Mouse (Mus musculus): ENCODE measurements around the gene Alpk1.

Alpk1 gene

DNA sequence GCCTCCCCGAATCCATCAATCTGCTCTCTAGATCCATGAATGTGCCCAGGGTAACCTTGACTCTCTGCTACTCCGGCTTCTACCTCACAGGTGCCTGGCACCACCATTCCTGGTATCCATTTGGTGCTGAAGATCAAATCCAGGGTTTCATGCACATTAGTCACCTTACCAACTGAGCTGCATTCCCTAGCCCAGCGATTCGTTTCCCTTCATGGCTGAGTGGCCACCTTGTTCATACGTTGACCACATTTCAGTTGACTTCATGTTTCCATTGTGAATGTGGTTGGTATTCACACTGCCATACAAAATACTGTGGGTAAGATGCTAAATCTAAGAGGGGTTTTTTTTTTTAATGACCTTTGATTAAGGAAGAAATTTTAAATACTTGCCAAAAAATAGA, 42.5 kb downstream of the Alpk1 start:
- DNase-seq: no peak

DNA sequence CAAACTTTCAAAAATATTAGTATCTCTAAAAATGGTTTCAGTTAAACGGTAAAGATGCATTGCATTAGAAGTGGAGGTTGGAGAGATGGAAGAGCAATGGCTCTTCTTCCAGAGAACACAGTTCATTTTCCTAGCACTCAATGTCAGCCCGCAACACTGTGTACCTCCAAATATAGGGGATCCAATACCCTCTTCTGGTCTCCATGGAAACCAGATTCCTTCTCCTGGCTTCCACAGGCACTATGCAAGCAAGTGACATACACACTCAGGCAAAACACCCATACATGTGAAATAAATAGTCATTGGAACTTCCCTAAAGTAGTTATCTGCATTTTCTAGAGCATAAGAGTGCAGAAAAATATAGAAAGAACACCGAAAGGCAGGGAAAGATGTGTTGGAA, 44.9 kb downstream of the Alpk1 start:
- no peak for DNase-seq

DNA sequence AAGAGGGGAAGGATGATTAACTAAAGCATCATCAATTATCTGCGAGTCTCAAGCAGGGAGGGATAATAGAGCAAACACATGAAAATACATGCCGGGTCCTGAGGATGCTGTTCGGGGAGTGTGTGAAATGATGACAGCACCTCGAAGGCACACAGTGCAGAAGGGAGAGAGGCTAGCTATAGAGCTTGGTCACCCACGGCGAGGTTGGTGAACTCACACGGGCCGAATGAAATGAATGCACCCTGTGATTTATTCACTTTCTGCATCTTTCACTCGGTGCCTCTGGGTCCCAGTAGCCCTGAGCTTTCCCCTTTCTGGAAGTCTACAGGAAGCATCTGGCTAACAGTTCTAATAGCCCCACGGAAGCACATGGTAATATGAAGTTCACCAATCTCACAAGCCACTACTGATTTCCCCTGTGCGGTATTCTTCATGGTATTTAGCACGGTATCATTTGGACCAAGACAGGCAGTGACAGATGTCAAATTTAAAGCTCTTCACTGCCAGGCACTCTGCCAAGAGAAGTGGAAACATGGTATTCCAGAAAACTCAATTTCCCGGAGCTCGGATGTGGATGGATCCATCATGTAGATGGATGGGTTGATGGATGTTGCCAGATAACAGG, 50.7 kb downstream of the Alpk1 start:
- DNase-seq: no peak

DNA sequence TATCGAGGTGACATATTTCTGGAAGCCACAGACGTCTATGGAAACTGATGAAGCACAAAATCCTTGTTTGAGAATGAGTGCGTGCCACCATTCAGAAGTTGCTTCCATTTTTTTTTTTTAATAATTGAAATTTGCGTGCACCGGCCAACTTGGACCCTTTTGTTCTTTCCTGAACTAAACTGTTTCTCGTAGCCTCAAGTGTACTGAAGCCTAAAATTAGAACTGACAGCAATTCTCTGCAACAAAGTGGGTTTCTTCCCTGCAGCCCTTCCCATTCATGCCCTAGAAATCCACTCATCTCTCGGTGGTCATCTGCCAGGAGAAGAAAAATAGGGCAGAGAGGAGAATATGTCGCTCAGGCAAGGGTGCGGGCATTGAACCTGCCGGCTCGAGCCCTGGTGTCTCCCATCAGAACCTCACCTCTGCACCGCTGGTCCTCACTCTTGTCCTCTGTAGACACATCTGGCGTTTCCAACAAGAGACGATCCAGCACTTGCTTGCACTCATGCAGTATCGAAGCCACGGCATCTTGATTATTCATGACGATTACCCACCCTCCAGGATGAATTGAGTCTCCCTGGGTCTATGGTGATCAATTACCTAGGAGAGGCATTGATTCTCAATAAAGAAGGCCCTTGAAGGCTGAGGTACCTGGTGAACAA, 51.3 kb downstream of the Alpk1 start:
- DNase-seq: no peak

DNA sequence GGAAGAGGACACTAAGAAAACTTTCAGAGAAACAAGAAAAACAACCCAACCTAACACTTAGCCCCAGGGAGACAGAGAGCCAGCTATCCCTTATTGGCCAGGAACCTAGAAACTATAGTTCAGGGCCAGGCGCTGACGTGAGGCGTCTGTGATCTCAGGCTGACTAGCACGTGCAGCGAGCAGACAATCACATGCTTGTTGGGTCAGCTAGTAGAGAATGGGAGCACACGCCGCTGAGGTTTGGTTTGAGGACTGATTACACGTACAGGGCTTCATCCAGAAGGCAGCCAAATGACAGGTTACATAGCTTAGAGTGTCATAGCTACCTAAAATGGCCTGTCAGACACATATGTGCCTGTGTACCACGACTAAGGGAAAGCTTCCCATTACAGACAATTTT, 52.3 kb downstream of the Alpk1 start:
- DNase-seq: no peak

DNA sequence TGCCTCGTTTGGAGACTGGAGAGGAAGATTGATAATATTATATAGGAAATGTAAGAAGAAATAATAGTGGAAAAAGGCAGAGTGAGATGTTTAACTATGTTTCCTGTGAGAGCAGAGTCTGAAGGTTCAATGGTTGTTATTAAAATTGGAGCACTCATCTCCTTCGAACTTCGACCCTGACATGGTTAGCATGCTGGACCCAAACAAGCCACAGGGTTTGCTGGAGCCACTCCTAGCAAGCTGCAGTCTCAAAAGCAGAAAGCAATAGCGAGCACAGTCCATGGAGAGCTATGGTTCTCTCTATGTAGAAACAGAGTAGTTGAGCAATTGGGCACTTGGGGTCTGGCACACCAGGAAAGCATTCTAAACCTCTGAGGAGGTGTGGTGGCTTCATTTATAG, 59.4 kb downstream of the Alpk1 start:
- DNase-seq: no peak

DNA sequence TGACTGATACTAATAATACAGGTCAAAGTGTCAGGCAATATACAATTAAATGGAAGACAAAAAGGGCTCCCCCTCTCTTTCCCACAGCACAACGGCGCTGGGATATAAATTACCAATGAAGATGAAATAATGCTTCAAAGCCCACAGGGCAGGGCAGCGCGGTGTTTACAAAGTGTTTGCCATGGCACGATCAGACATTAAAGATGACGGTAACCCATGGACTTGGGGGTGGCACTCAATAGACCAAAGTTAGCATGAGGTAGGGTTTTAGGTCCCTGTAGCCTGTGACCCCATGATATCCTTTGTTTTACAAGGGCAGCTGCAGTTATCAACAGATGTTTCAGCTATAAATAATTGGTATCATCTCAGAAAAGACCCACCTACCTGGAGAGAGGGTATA, 60.3 kb downstream of the Alpk1 start:
- DNase-seq: no peak

DNA sequence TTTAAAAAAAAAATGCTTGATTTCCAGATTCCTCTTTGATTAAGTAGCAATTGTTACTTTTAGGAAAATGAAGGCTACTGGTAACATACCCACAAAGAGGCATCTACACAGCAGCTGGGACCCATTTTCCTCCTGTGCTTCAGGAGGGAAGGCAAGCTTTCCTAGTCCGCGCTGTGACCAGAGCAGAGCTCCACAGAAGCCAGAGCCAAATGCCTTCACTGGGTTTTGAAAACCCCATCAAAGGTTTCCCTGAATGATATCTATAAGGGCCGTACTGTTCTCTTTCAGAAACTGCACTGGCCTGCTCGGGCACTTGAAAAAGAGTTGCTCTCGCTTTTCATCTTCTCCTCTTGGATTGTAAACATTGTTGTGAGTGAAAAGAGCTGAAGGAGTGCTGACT, 60.7 kb downstream of the Alpk1 start:
- no peak for DNase-seq

DNA sequence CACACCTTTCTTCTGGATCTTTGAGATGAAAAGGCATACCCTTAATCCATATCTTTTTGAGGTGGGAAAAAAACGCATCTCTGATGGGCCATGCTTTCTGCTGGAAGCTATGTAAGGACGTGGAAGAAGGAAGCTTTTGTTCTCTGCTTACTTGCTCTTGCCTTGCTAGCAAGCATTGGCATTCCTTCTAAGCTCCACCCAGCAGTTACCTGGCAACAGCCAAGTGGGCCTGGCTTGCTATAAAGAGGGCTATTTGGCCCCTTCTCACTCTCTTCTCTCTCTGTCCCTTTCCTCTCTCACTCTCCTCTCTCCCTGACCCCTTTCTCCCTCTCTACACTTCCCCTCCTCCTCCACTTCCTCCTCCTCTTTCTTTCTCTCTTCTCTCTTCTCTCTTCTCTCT, 63.6 kb downstream of the Alpk1 start:
- DNase-seq: no peak

DNA sequence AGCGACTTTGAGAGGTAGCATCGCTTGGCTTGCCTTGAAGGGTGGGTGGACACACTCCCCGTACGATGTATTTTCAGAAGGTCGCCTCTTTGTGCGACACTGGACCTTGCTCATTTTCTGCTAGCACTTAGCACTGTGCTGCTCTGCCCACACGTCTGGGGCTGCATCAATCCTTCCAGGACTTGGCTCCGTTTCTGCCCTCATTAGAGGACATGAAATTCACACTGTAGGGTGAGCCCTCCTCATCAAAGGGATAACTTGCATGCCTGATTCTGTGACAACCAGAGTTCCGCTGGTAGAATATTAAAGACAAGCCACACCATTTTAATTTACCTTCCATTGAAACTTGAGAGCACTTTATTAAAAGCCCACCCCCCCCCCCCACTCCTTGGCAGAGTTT, 67.2 kb downstream of the Alpk1 start:
- no peak for DNase-seq

DNA sequence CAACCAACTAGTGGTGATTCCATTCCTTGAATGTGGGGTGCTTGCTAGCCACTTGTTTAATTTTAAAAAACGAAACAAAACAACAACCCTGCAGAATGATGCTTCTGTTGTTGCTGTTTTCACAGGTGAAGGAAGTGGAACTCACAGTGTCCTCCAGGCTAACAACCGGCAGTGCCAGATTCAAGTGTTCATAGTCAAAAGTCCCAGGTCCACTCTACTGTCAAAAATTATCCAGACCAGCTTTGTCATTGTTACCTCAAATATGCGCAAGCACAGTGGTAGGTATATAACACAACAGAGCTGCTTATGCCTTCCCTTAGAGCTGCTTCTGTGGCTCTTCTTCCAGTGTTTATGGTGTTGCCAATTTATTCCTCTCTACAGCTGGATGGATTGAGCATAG, 68.8 kb downstream of the Alpk1 start:
- no peak for DNase-seq

DNA sequence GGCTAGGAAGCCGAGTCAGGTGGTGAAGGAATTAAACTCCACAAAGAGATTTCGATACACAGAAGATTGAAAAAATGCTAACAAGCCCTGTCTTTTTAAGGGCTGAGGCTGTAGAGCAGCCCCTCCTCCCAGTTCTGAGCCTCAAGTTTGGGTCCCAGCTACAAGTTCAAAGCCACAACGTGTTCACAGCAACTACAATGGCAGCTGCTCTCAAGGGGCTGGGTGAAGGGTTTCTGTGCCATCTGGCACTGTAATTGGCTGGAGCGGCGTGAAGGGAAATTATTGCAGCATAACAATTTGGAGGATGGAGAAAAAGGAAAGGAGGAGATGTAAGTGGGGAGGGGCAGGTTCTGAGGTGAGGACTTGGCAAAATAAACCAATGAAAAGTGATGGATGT, 73.2 kb downstream of the Alpk1 start:
- no peak for DNase-seq

DNA sequence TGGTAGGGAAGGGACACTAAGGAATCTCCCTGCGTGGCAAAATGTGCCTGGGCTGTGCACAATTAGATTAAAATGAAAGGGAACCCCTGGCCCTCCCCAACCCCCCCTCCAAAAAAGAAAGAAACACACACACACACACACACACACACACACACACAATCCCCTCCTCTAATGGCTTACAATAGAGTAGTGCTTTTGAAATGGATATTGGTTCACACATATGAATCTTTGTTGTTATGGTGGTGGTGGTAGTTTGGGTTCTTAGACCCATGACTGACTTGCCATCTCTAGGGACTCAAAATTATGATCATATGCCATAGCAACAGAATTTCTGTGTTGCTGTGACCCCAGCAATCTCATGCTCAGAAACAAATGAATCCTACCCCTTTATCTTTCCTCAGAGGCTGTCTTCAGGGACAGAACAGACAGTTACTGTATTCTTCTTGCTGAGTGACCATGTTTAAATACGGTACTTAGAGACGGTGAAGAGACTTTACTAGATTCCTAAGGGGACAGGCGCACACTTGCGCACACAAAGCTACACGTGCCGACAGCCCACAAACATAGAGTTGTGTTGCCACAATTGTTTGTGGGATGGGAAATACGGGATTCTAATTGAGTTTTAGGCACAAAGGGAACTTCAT, 73.8 kb downstream of the Alpk1 start:
- no peak for DNase-seq

DNA sequence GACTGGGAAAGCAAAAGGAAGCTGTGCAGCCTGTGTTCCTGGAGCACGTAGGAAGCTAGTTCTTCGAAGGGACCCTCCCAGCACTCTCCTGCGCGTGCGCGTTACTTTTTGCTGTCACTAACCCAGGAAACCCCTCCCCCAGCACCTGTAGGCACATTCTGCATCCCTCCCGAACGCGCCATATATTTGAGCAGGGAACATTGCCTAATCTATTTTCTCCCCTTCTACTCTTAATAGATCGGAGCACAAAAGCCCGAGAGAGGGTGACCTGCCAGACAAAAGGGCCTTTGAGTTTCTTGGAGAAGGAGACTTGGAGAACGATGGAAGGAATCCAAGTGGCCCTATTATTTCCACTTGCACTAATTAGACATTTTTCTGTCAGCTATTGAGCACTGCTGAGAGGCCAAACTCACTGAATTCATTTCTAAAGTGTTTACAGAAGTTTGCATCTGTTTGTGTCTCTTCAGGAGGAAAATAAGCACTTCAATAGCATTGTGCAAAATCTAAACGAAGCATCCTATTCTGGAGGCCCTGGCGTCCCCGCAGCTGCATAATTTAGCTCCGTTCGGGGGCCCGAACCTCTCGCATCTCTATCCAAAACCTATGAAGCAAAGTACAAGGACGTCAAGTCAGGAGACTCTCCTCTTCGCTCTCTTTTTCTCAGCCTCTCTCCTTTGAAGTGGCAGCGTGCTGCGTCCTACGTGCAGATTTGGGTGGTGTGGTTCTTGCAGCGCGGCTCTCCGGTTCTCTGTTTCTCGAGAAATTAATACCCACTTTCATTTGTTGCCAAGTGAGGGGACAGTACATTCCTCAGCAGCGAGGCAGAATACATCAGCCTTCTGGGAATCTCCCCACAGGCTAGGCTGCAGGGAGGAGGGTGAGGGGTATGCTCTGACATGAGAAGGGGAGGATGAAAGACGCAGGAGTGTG, 74.5 kb downstream of the Alpk1 start:
- peak; percentile 14 for DNase-seq

DNA sequence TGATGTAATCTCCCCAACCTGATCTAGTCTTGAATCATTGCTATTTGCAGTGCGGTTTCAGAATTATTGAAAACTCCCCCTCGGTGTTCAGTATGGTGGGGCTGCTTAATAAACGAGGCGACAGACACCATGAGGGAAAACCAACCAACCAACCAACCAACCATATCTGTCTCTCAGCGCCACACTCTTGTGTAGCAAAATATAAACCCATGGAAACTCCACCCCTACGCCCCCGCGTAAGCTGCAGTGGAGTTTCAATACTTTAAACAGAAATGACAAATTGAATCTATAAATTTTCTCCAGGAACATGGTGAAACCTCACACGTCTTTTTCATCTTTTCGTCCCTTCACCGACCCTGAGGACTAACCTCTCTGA, 75.2 kb downstream of the Alpk1 start:
- DNase-seq: no peak

DNA sequence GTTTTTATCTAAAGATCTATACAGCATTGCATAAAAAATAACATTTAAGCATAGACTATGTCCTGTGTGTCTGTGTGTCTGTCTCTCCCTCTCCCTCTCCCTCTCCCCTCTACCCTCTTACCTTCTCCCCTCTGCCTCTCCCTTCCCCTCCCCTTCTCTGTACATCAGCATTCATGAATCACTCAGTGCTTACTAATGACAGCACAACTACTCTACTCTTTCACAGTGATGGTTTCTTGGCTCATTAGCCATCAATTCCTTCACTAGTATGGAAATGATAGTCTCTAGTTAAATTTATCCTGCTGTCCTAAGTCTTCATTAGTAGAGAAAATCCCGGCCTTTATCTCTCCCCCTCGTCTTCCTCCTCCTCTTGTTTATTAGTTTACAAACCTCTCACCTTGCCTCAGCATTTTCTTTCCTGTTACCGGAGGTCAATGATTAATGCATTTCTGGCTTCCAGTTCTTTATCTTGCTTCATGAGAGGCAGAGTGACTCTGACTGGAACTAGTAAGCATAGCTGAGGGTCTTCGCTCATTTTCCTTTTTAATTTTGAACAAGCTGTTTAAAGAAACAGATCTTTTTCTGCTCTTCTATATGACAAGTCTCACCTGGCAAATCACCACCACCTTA, 79.0 kb downstream of the Alpk1 start:
- no peak for DNase-seq

DNA sequence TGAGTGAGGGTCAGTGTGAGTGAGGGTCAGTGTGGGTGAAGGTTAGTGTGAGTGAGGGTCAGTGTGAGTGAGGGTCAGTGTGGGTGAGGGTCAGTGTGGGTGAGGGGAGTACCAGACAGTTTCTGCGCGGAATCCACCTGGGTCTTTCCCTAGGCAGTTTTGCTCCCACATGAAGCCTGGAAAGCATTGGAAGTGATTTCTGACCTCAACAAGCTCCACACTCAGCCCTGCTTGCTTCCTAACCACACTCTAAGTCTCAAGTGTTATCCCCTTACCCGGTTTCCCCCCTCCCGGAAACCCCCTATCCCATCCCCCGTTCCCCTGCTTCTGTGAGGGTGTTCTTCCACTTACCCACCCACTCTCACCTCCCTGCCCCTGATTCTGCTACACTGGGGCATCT, 81.7 kb downstream of the Alpk1 start:
- no peak for DNase-seq

DNA sequence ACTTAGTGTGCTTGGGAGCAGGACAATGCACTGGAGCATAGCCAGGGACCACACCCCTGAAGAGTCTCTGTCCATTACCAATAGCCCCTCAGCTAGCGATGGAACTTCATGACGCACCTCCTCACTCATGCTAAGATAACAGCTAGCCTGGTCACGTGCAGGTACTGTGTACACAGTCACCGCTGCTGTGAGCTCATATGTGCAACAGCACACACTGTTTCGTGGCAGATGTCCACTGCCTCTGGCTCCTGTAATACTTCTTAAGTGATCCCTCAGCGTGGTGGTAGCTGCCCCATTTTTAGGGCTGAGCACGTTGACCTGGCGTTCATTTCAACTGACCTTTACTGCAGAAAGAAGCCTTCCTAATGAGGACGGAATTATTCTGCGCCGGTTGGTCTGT, 83.8 kb downstream of the Alpk1 start:
- DNase-seq: no peak

DNA sequence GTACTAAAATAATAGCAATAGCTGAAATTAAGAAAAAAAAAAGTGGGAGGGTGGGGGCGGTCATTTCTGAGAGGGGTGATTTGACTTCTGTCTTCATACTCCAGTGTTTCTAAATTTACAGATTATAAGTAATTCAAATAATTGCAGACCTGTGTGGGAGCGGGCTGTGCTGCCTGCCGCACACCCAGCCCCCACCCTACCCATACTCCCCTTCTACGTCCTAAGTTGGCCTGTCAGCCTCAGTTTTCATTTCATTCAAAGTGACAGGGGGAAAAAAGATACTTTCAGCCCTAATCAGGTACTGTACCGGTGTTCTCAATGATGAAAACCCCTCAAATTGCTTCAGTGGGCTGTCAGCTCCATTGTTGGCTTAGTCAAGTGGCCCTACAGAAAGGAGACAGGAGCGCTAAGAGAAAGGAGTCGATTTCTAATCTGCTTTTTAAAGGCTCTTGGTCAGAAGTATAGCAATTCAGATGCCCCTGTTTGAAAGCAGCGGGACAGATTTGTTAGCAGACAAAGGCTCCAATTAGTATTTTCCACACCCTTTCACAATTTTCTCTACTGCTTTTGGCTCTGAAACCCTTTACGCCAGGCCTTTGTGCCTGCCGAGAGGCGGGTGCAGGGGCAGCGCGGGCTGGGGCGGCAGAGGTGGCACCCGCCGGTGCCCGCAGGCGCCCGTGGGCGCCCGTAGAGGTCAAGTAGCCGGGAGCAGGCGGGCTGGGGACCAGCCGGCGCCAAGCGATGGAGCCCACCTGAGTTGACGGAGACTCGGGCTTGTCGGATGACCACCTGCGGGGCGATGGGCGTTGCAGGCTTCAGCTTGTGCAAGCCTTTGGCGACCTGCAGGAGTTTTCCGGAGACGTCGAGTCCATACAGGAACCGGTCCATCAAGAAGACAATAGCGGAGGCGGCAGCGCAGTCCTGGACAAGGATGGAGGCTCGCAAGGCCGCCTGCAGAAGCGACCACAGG, 85.2 kb downstream of the Alpk1 start:
- no peak for DNase-seq

DNA sequence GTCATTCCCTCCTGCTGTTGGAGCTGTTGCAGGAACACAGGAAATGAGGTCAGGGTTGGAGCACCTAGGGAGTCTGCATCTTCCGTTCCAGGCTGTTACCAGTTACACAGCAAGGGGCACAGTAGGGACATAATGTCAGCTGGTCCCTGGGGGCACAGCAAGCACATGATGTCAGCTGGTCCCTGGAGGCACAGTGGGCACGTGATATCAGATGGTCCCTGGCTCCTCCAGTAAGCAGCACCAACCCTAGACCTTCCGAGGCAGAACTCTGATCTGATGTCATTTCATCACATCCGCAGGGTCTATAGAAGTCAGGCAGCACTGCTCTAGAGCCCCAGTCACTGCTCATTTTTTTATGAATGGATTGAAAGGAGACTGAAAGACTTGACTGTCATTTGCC, 89.1 kb downstream of the Alpk1 start:
- DNase-seq: no peak

DNA sequence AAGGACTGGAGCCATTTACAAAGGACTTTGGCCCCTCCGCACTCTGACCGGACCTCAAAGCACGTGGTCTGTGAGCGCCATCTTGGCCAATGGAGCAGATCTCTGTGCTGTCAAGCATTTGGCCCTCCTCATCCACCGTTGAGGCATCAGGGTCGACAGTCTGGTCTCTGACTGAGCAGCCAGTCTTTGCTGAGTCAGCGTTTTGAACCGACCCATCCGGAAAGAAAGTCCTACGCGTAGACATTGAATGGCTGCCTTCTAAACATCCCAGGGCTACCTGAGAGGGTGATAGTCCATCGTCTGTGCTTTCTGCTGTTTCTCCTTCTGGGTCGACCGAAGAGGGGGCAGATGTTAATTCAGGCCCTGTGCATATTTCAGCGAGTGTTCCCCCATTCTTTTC, 100.6 kb downstream of the Alpk1 start:
- no peak for DNase-seq
